Mouse (Mus musculus): ENCODE measurements around the gene Il1r1. TPM values are rescaled to one million over a fixed set of nuclear protein-coding genes. Genes with fewer than 3 reads are reported as not detected.
"Not testable (repeated sequence)": the region's sequence is repeated elsewhere in the genome, so short reads cannot be mapped to it uniquely, and the experiment has no call there.

Il1r1 gene
- polyA plus RNA-seq, 1 experiment from 2014 or later: 0.80 TPM

DNA sequence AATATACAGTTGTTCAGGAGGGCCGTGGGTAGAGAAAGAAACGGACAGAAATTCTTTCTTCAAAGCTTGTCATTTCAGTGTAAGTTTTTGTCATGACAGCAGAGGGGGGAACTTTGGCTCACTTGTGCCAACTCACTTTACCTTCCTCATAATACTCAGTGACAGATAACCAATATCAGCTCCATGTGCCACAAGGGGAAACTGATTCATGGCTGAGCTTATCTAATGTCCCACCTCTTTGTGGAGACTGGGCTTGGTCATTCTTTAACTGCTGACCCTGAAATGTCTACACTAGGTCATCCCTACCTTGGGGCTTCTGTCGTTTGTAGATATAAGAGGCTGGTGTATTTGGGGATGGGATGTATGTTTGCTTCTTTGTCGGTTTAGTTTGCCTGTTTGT is 53.1 kb downstream of the Il1r1 start:
- WGBS: 93% methylated on average over 4 of the region's 4 CpGs
- H3K27ac ChIP-seq: no peak overlapping the region
- H3K4me1 ChIP-seq: no peaks in the 10 kb centered on the region
- no peak overlapping the region for H3K9ac ChIP-seq
- H3K4me3 ChIP-seq: no peak overlapping the region
- H3K4me2 ChIP-seq: no peak overlapping the region
- no peaks in the 10 kb centered on the region for H3K36me3 ChIP-seq (replicated peaks)
- no peaks in the 10 kb centered on the region for H3K27me3 ChIP-seq (replicated peaks)
- no peaks in the 10 kb centered on the region for H3K9me3 ChIP-seq
- ATAC-seq (replicated peaks): no peak

GRCm38 (mm10) chr1:40278720-40279119 is 53.8 kb downstream of the Il1r1 start:
- Histone ChIP-seq H3K4me1 (no peaks in the 10 kb centered on the region), H3K27me3 (replicated peaks) (no peaks in the 10 kb centered on the region), H3K4me2 (no peak overlapping the region), H3K4me3 (no peak overlapping the region), H3K27ac (no peak overlapping the region), H3K9ac (no peak overlapping the region), H3K36me3 (replicated peaks) (no peaks in the 10 kb centered on the region), H3K9me3 (no peaks in the 10 kb centered on the region)
- 95% methylated on average over 2 of the region's 2 CpGs for WGBS
- ATAC-seq (replicated peaks): no peak

GRCm38 (mm10) chr1:40279182-40279743 is 54.4 kb downstream of the Il1r1 start:
- Histone ChIP-seq H3K4me2 (no peak overlapping the region), H3K4me1 (no peaks in the 10 kb centered on the region), H3K4me3 (no peak overlapping the region), H3K36me3 (replicated peaks) (no peaks in the 10 kb centered on the region), H3K27me3 (replicated peaks) (no peaks in the 10 kb centered on the region), H3K9ac (no peak overlapping the region), H3K27ac (no peak overlapping the region), H3K9me3 (no peaks in the 10 kb centered on the region)
- 90% methylated on average over 11 of the region's 11 CpGs for WGBS
- no peak for ATAC-seq (replicated peaks)

- Histone ChIP-seq H3K27ac (no peak overlapping the region), H3K27me3 (replicated peaks) (no peaks in the 10 kb centered on the region), H3K36me3 (replicated peaks) (no peaks in the 10 kb centered on the region), H3K4me2 (no peak overlapping the region), H3K4me1 (no peaks in the 10 kb centered on the region), H3K9ac (no peak overlapping the region), H3K9me3 (no peaks in the 10 kb centered on the region), H3K4me3 (no peak overlapping the region)
- WGBS: 79% methylated on average over 4 of the region's 4 CpGs
- no peak for ATAC-seq (replicated peaks)
Measured at GRCm38 (mm10) chr1:40281950-40282349, 57.1 kb downstream of the Il1r1 start.

DNA sequence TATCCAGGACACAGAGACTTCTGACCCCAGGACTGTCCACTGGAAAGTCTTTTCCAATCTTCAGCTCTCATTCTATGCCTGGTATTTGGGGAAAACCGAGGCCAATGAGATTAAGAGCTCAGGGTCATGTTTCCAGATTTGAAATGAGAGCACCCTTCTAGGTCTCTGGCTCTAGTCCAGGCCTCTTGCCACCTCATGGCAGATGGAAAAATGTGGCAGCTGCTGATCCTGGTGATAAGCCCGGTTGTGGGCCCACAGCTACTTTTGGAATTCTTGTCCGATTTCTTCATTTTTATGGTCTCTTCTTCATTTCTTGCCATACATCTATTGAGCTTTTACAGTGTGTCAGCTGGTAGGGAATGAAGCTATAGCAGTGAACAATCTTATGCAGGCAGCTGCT is 57.5 kb downstream of the Il1r1 start:
- Histone ChIP-seq H3K4me2 (no peak overlapping the region), H3K27ac (no peak overlapping the region), H3K4me1 (no peaks in the 10 kb centered on the region), H3K27me3 (replicated peaks) (no peaks in the 10 kb centered on the region), H3K4me3 (no peak overlapping the region), H3K9ac (no peak overlapping the region), H3K9me3 (no peaks in the 10 kb centered on the region), H3K36me3 (replicated peaks) (no peaks in the 10 kb centered on the region)
- ATAC-seq (replicated peaks): no peak
- 77% methylated on average over 3 of the region's 3 CpGs for WGBS

DNA sequence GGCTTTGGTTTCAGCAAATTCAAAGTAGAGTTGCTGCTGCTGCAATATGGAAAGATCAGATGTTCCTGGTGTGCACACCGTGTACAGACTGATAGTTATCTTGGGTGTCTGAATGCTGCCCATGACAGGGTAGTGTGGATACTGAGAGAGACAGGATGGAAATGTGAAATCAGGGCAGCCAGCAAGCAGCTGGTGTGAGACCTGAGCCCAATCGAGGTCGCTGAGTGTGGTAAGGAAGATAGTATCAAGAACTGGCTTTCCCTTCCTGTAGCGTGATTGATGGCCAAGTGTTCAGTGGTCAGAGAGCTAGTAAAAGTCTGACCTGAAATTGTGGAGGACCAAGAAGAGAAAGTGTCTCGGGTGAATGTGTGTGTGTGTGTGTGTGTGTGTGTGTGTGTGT is 59.1 kb downstream of the Il1r1 start:
- Histone ChIP-seq H3K4me1 (no peaks in the 10 kb centered on the region), H3K27ac (no peak overlapping the region), H3K4me3 (no peak overlapping the region), H3K9ac (no peak overlapping the region), H3K4me2 (no peak overlapping the region), H3K36me3 (replicated peaks) (no peaks in the 10 kb centered on the region), H3K9me3 (no peaks in the 10 kb centered on the region), H3K27me3 (replicated peaks) (no peaks in the 10 kb centered on the region)
- ATAC-seq (replicated peaks): no peak
- WGBS: 83% methylated on average over 5 of the region's 5 CpGs

DNA sequence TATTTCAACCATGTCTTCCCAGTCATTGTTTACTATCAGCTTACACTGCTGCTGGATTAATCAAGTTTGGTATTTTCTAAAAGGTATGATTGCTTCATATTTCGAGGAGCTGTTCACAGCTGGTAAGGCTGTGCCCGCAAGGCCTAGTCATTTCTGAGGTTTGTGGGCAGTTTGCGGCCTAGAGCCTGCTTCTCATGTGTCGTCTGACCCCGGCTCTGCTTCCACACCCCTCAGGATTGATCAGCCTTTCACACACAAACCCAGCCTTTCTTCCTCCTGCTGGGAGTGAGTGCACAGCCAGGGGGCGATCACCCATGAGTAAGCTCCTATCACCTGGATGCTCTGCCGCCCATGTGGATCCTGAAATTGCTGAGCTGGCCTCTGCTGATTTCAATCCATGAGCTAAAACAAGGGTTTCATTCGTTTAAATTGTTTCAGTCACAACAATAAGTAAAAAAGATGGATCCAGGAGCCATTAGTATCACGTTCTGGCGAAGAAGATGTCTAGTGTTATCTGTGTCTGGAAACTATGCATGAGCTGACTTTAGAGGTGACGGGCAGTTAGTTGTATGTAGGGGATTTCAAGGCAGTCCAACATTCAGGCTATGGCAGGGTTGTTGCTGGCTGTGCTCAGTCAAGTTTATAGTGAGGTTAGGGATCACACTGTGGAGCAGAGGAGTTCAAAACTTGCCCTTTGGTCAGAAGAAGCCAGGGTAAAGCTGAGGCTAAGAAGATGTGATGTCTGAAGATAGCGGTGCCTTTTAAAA is 65.8 kb downstream of the Il1r1 start:
- Histone ChIP-seq H3K4me3 (no peak overlapping the region), H3K9ac (no peak overlapping the region), H3K36me3 (replicated peaks) (no peaks in the 10 kb centered on the region), H3K4me2 (no peak overlapping the region), H3K9me3 (no peaks in the 10 kb centered on the region), H3K4me1 (no peaks in the 10 kb centered on the region), H3K27ac (no peak overlapping the region), H3K27me3 (replicated peaks) (no peaks in the 10 kb centered on the region)
- no peak for ATAC-seq (replicated peaks)
- 76% methylated on average over 12 of the region's 12 CpGs for WGBS

DNA sequence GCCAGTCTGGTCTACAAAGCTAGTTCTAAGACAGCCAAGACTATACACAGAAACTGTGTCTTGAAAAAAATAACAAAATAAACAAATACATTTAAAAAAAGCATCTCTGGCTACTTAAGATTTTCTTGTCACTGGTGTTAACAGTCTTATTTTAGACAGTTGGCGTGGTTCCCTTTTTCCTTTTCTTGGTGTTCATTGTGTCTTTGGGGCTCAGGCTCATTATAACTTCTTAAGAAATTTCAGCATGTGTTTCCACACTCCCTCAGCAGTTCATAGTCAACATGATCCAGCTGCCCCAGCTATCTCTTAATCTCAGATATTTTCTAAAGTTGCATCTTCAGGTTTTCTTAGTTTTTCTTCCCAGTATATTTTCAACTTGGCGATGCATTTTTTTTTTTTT is 67.4 kb downstream of the Il1r1 start:
- Histone ChIP-seq H3K4me2 (no peak overlapping the region), H3K4me1 (no peaks in the 10 kb centered on the region), H3K27me3 (replicated peaks) (no peaks in the 10 kb centered on the region), H3K27ac (no peak overlapping the region), H3K9ac (no peak overlapping the region), H3K9me3 (no peaks in the 10 kb centered on the region), H3K4me3 (no peak overlapping the region), H3K36me3 (replicated peaks) (no peaks in the 10 kb centered on the region)
- WGBS: 96% methylated on average over 2 of the region's 2 CpGs
- no peak for ATAC-seq (replicated peaks)

GRCm38 (mm10) chr1:40293891-40294290 is 69.0 kb downstream of the Il1r1 start:
- Histone ChIP-seq H3K4me2 (no peak overlapping the region), H3K4me3 (no peak overlapping the region), H3K9me3 (no peaks in the 10 kb centered on the region), H3K4me1 (no peaks in the 10 kb centered on the region), H3K9ac (no peak overlapping the region), H3K36me3 (replicated peaks) (no peaks in the 10 kb centered on the region), H3K27ac (no peak overlapping the region), H3K27me3 (replicated peaks) (no peaks in the 10 kb centered on the region)
- WGBS: 94% methylated on average over 7 of the region's 7 CpGs
- ATAC-seq (replicated peaks): no peak

- WGBS: 91% methylated on average over 9 of the region's 9 CpGs
- H3K4me1 ChIP-seq: no peaks in the 10 kb centered on the region
- no peak overlapping the region for H3K4me2 ChIP-seq
- no peak overlapping the region for H3K4me3 ChIP-seq
- no peaks in the 10 kb centered on the region for H3K27me3 ChIP-seq (replicated peaks)
- no peaks in the 10 kb centered on the region for H3K9me3 ChIP-seq
- H3K36me3 ChIP-seq (replicated peaks): no peaks in the 10 kb centered on the region
- no peak for ATAC-seq (replicated peaks)
- H3K27ac ChIP-seq: no peak overlapping the region
- H3K9ac ChIP-seq: no peak overlapping the region
Measured at GRCm38 (mm10) chr1:40294824-40295223, 69.9 kb downstream of the Il1r1 start.

- Histone ChIP-seq H3K27me3 (replicated peaks) (no peaks in the 10 kb centered on the region), H3K36me3 (replicated peaks) (no peaks in the 10 kb centered on the region), H3K4me1 (no peaks in the 10 kb centered on the region), H3K4me2 (no peak overlapping the region), H3K4me3 (no peak overlapping the region), H3K27ac (no peak overlapping the region), H3K9me3 (no peaks in the 10 kb centered on the region), H3K9ac (no peak overlapping the region)
- ATAC-seq (replicated peaks): no peak
- 84% methylated on average over 2 of the region's 2 CpGs for WGBS
Measured at GRCm38 (mm10) chr1:40298053-40298452, 73.2 kb downstream of the Il1r1 start.

GRCm38 (mm10) chr1:40303179-40303866 is 78.4 kb downstream of the Il1r1 start:
- H3K27ac ChIP-seq: no peak overlapping the region
- H3K36me3 ChIP-seq (replicated peaks): no peaks in the 10 kb centered on the region
- 61% methylated on average over 7 of the region's 7 CpGs for WGBS
- no peaks in the 10 kb centered on the region for H3K9me3 ChIP-seq
- H3K4me3 ChIP-seq: no peak overlapping the region
- H3K9ac ChIP-seq: no peak overlapping the region
- H3K4me2 ChIP-seq: no peak overlapping the region
- H3K27me3 ChIP-seq (replicated peaks): no peaks in the 10 kb centered on the region
- no peak for ATAC-seq (replicated peaks)
- H3K4me1 ChIP-seq: no peaks in the 10 kb centered on the region

- 46% methylated on average over 4 of the region's 4 CpGs for WGBS
- ATAC-seq (replicated peaks); H3K36me3 ChIP-seq (replicated peaks); H3K4me1 ChIP-seq; H3K4me2 ChIP-seq; H3K27me3 ChIP-seq (replicated peaks); H3K4me3 ChIP-seq; H3K9me3 ChIP-seq; H3K27ac ChIP-seq; H3K9ac ChIP-seq: not testable (repeated sequence)
Measured at GRCm38 (mm10) chr1:40304321-40304720, 79.4 kb downstream of the Il1r1 start.
